Mouse (Mus musculus) lung, postnatal 0 days (tissue): ENCODE results near the gene Hoga1. TPM values are rescaled to one million over a fixed set of nuclear protein-coding genes. Genes with fewer than 3 reads are reported as not detected.
A peak's percentile ranks its signal among the peaks of the same experiment; 100 is the strongest.

Experiments
- ATAC-seq: fragments of 200-750 bp; cut with Nextera tagmentation; 2 replicates; pipeline ENCODE4 v1.8.0; 2017; ENCODE audit warnings: moderate library complexity
- DNase-seq: peaks from one replicate; pipeline ENCODE4 v3.0.0-alpha.2; 2016; ENCODE audit warnings: low spot score
- H3K27ac ChIP-seq: fragments of 300-500 bp; sonication (generic); 2 replicates; pipeline ENCODE4 v1.5.1; 2014; ENCODE audit warnings: antibody characterized with exemption, mild to moderate bottlenecking, low read length, mixed read lengths
- H3K27me3 ChIP-seq: fragments of 300-500 bp; sonication (generic); replicated peaks from 2 replicates; pipeline ENCODE4 v1.6.1; 2014; ENCODE audit warnings: low read length, mixed read lengths; ENCODE audit not compliant: insufficient read depth
- H3K36me3 ChIP-seq: fragments of 300-500 bp; sonication (generic); 2 replicates; pipeline ENCODE4 v1.6.1; 2014; ENCODE audit warnings: low read length, mixed read lengths; ENCODE audit not compliant: insufficient read depth
- H3K4me1 ChIP-seq: fragments of 300-500 bp; sonication (generic); 2 replicates; pipeline ENCODE4 v1.6.1; 2014; ENCODE audit warnings: antibody characterized with exemption, low read depth, low read length, mixed read lengths; ENCODE audit not compliant: insufficient read depth
- H3K4me2 ChIP-seq: fragments of 300-500 bp; sonication (generic); replicated peaks from 2 replicates; pipeline ENCODE4 v1.6.1; 2014; ENCODE audit warnings: low read depth, mild to moderate bottlenecking, low read length, moderate library complexity, mixed read lengths
- H3K4me3 ChIP-seq: fragments of 300-500 bp; sonication (generic); 2 replicates; pipeline ENCODE4 v1.5.1; 2014; ENCODE audit warnings: low read depth, low read length
- H3K9ac ChIP-seq: fragments of 300-500 bp; sonication (generic); replicated peaks from 2 replicates; pipeline ENCODE4 v1.6.1; 2014; ENCODE audit warnings: low read depth, mild to moderate bottlenecking
- H3K9me3 ChIP-seq: fragments of 300-500 bp; sonication (generic); 2 replicates; pipeline ENCODE4 v1.6.1; 2016; ENCODE audit warnings: low read length, mixed read lengths
- CTCF ChIP-seq: IDR thresholded peaks from 2 replicates; pipeline ENCODE4 v1.5.1; 2016; ENCODE audit warnings: antibody characterized with exemption, mild to moderate bottlenecking
- EP300 ChIP-seq: IDR thresholded peaks from 2 replicates; pipeline ENCODE4 v1.6.1; 2016; ENCODE audit warnings: antibody characterized with exemption, mild to moderate bottlenecking, control low read depth
- WGBS: fragments of 180-500 bp; shearing (Covaris S2); extraction: QIAGEN DNeasy Blood & Tissue Kit; methylation state at CpG from one replicate; pipeline ENCODE4 v1.1.7; 2014; 5-methylcytosine and 5-hydroxymethylcytosine counted together
- polyA plus RNA-seq: library from polyadenylated mRNA; unstranded; fragments of >200 nt; fragmentation: Nextera tagmentation; extraction: Ambion mirVana; gene quantifications from 2 replicates; pipeline ENCODE4 v1.2.1, GENCODE M21; 2015

The Hoga1 gene
- polyA plus RNA-seq, 1 experiment from 2014 or later: 6.4 TPM

- WGBS: 65% methylated on average over 15 of the region's 15 CpGs
- DNase-seq (no peak), ATAC-seq (no peak)
- no peaks in the 10 kb centered on the region for H3K27me3 ChIP-seq
- H3K4me3 ChIP-seq: no peak overlapping the region
- H3K9me3 ChIP-seq: no peaks in the 10 kb centered on the region
- H3K4me1 ChIP-seq: no peaks in the 10 kb centered on the region
- TF ChIP-seq EP300 (no peak), CTCF (no peak)
- no peaks in the 10 kb centered on the region for H3K36me3 ChIP-seq
- H3K27ac ChIP-seq: no peak overlapping the region
- no peak overlapping the region for H3K9ac ChIP-seq
- H3K4me2 ChIP-seq: no peak overlapping the region
Measured at GRCm38 (mm10) chr19:42071886-42072608, 26.6 kb downstream of the Hoga1 start.

DNA sequence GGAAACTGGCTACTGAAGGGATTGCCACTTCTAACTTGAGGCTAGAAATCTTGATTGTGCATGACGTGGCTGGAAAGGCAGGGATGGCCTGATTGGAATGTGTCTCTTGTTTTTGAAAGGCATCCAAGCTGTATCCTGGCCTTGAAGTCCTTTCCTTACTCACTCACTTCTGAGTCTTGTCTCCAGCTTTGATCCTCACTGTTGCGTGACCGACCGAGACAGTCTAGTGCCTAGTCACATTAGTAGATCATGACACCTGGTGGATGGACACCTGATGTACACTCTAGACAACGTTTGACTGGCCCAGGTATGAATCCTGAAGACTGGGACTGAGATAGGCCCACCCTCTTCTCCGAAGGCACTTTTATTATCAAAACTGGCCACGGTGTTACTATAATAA is 27.4 kb downstream of the Hoga1 start:
- Histone ChIP-seq H3K9me3 (no peaks in the 10 kb centered on the region), H3K27me3 (no peaks in the 10 kb centered on the region), H3K4me1 (no peaks in the 10 kb centered on the region), H3K27ac (no peak overlapping the region), H3K9ac (no peak overlapping the region), H3K4me3 (no peak overlapping the region), H3K36me3 (no peaks in the 10 kb centered on the region), H3K4me2 (no peak overlapping the region)
- no peak for TF ChIP-seq EP300
- peak; percentile 60 for TF ChIP-seq CTCF
- 68% methylated on average over 7 of the region's 7 CpGs for WGBS
- no peak for ATAC-seq
- peak; percentile 14 for DNase-seq

DNA sequence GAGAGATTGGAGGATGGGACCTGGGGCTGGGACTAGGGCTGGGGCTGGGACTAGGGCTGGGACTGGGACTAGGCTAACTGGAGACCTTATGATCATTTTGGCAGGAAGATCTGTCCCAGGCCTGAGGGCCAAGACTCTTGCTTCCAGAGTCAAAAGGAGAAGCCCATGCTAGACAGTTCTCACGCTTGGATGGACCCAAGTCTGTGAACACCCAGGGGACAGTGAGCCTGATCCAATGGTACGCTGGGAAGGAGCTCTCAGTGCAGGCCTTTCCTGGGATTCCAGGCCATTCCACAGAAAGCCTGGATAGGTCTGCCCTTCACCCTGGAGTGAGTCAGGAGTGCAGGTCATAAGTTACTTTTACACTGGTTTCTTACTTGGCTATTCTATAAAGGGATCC is 29.6 kb downstream of the Hoga1 start:
- Histone ChIP-seq H3K4me1 (no peaks in the 10 kb centered on the region), H3K9ac (no peak overlapping the region), H3K27me3 (no peaks in the 10 kb centered on the region), H3K4me2 (no peak overlapping the region), H3K9me3 (no peaks in the 10 kb centered on the region), H3K27ac (no peak overlapping the region), H3K36me3 (no peaks in the 10 kb centered on the region), H3K4me3 (no peak overlapping the region)
- TF ChIP-seq CTCF: no peak
- no peak for TF ChIP-seq EP300
- 82% methylated on average over 2 of the region's 2 CpGs for WGBS
- ATAC-seq (no peak), DNase-seq (no peak)

GRCm38 (mm10) chr19:42075992-42076391 is 30.6 kb downstream of the Hoga1 start:
- TF ChIP-seq EP300: no peak
- no peak for TF ChIP-seq CTCF
- Histone ChIP-seq H3K4me2 (no peak overlapping the region), H3K9ac (no peak overlapping the region), H3K27ac (no peak overlapping the region), H3K9me3 (no peaks in the 10 kb centered on the region), H3K36me3 (no peaks in the 10 kb centered on the region), H3K27me3 (no peaks in the 10 kb centered on the region), H3K4me1 (no peaks in the 10 kb centered on the region), H3K4me3 (no peak overlapping the region)
- WGBS: 92% methylated on average over 16 of the region's 16 CpGs
- ATAC-seq (no peak), DNase-seq (no peak)

DNA sequence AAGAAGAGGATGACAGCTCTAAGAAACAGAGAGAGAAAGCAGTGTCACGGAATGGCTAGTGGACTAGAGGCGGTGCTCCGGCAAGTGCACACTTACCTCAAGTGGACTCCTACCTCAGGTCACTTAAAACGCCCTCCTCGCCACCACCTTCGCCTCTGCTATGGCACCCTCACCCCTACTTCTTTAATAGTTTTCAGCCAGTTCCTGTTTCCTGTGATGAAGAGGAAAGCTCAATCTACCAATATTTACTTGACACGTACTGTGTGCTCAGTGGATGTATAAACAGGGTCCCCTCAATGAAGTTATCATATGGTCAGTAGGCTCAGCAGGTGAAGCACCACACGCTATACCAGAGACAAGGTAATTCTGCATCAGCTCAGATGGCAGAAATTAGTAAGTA is 33.2 kb downstream of the Hoga1 start:
- Histone ChIP-seq H3K4me3 (no peak overlapping the region), H3K4me1 (no peaks in the 10 kb centered on the region), H3K4me2 (no peak overlapping the region), H3K9ac (no peak overlapping the region), H3K36me3 (no peaks in the 10 kb centered on the region), H3K27ac (no peak overlapping the region), H3K9me3 (no peaks in the 10 kb centered on the region), H3K27me3 (no peaks in the 10 kb centered on the region)
- 76% methylated on average over 8 of the region's 8 CpGs for WGBS
- TF ChIP-seq CTCF (no peak), EP300 (no peak)
- ATAC-seq (no peak), DNase-seq (no peak)

- Histone ChIP-seq H3K4me2 (no peak overlapping the region), H3K27me3 (no peaks in the 10 kb centered on the region), H3K4me1 (no peaks in the 10 kb centered on the region), H3K4me3 (no peak overlapping the region), H3K36me3 (no peaks in the 10 kb centered on the region), H3K9me3 (no peaks in the 10 kb centered on the region), H3K9ac (no peak overlapping the region), H3K27ac (no peak overlapping the region)
- ATAC-seq: no peak
- DNase-seq: no peak
- 92% methylated on average over 12 of the region's 12 CpGs for WGBS
- no peak for TF ChIP-seq CTCF
- TF ChIP-seq EP300: no peak
Measured at GRCm38 (mm10) chr19:42079006-42079405, 33.6 kb downstream of the Hoga1 start.
